Mouse (Mus musculus) ES-Bruce4 (cell line): ENCODE measurements around the gene Sox13. TPM values are rescaled to one million over a fixed set of nuclear protein-coding genes. Genes with fewer than 3 reads are reported as not detected.

Experiments used
- H3K27ac ChIP-seq: 2 replicates; pipeline ENCODE4 v1.5.1; 2012; ENCODE audit warnings: low read length, inconsistent platforms; ENCODE audit not compliant: insufficient read depth
- H3K27me3 ChIP-seq: 2 replicates; pipeline ENCODE4 v1.6.1; 2012; ENCODE audit warnings: mild to moderate bottlenecking, low read length, inconsistent platforms; ENCODE audit not compliant: control insufficient read depth, poor library complexity, insufficient read depth, severe bottlenecking
- H3K36me3 ChIP-seq: 2 replicates; pipeline ENCODE4 v1.6.1; 2012; ENCODE audit warnings: inconsistent platforms, mild to moderate bottlenecking, low read length, moderate library complexity; ENCODE audit not compliant: control insufficient read depth, poor library complexity, insufficient read depth, severe bottlenecking
- H3K4me1 ChIP-seq: one replicate; pipeline ENCODE4 v1.8.1; 2011; ENCODE audit warnings: low read length; ENCODE audit not compliant: control insufficient read depth, insufficient read depth
- H3K4me3 ChIP-seq: 2 replicates; pipeline ENCODE4 v1.5.1; 2011; ENCODE audit warnings: low read depth, mild to moderate bottlenecking, low read length
- H3K9ac ChIP-seq: 2 replicates; pipeline ENCODE4 v1.6.1; 2012; ENCODE audit warnings: low read depth, mild to moderate bottlenecking, inconsistent platforms; ENCODE audit not compliant: poor library complexity, severe bottlenecking
- H3K9me3 ChIP-seq: replicated peaks from 2 replicates; pipeline ENCODE4 v1.6.1; 2012; ENCODE audit warnings: mild to moderate bottlenecking, low read length, inconsistent platforms; ENCODE audit not compliant: control insufficient read depth, poor library complexity, insufficient read depth, severe bottlenecking
- CTCF ChIP-seq: IDR thresholded peaks from one replicate; pipeline ENCODE4 v1.8.1; 2011; ENCODE audit warnings: low read depth, low read length
- EP300 ChIP-seq: IDR thresholded peaks from 2 replicates; pipeline ENCODE4 v1.6.1; 2011; ENCODE audit warnings: low read depth, low read length; ENCODE audit not compliant: insufficient read depth
- POLR2A ChIP-seq: IDR thresholded peaks from one replicate; pipeline ENCODE4 v1.8.1; 2011; ENCODE audit warnings: low read length; ENCODE audit not compliant: insufficient read depth
- polyA plus RNA-seq: library from polyadenylated mRNA; stranded (reverse); fragments of >200 nt; gene quantifications from 2 replicates; pipeline ENCODE4 v1.2.4, GENCODE M21; 2011; ENCODE audit warnings: low read depth; ENCODE audit not compliant: missing spikeins, insufficient read depth, insufficient read length

Sox13 gene
- polyA plus RNA-seq, 1 experiment: 22.8 TPM

DNA sequence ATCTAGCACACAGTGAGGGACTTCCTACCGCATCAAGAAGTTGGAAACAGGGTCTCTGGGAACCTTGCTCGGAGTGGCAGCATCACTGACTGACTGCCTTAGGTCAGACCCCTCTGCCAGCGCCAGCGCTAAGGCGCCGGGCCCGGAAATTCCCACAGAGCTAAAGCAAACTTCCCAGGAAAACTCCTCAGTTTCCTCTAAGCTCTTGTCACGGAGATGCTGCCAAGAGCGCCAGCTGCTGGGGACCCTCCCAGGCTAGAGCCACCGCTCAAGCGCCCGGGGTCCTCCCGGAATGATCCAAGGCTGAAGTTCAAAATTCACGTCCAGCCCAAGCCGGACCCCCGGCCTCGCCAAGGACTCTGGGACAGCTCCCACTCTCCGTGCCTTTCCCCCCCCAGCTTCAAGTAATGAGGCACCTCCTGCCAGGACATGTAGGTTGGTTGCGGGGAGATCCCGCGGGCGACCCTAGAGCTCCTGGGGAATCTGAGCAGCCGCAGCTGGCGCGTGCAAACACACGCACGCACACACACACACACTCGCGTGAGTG is 1.5 kb downstream of the Sox13 start:
- Histone ChIP-seq H3K4me3 (peak overlapping the region; percentile 96), H3K27me3 (no peaks in the 10 kb centered on the region), H3K4me1 (peaks cover 2% of the 10 kb centered on the region), H3K9me3 (no peaks in the 10 kb centered on the region), H3K36me3 (no peaks in the 10 kb centered on the region), H3K27ac (no peak overlapping the region), H3K9ac (peak overlapping the region; percentile 89)
- TF ChIP-seq EP300: no peak
- TF ChIP-seq CTCF: no peak
- no peak for TF ChIP-seq POLR2A

DNA sequence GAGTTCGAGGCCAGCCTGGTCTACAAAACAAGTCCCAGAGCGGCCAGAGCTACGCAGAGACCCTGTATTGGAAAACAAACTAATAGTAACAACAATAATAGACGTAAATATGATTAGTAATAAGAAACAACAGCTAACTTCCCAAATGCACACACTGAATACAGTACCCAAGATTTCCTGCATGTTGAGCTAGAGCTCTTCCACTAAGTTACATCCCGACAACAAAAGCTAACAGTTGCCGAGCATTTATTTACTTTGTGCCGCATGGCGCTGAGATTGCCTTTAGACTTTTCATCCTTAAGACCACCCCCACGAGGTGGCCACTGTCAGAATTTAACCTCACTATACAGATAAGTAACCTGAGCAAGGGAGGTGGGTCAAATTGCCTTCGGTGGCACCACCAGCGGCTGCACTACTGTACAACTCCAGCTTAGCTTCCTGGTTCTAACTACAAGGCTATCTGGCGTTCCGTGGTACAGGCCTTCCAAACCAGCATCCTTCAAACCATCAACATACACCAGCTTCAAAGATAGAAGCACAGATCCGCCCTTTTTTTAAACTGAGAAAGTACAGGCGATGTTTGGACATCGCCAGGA is 2.1 kb downstream of the Sox13 start:
- Histone ChIP-seq H3K4me1 (peaks cover 2% of the 10 kb centered on the region), H3K27ac (no peak overlapping the region), H3K9me3 (no peaks in the 10 kb centered on the region), H3K9ac (peak overlapping the region; percentile 89), H3K4me3 (peak overlapping the region; percentile 96), H3K27me3 (no peaks in the 10 kb centered on the region), H3K36me3 (no peaks in the 10 kb centered on the region)
- TF ChIP-seq EP300: no peak
- TF ChIP-seq CTCF: no peak
- no peak for TF ChIP-seq POLR2A

DNA sequence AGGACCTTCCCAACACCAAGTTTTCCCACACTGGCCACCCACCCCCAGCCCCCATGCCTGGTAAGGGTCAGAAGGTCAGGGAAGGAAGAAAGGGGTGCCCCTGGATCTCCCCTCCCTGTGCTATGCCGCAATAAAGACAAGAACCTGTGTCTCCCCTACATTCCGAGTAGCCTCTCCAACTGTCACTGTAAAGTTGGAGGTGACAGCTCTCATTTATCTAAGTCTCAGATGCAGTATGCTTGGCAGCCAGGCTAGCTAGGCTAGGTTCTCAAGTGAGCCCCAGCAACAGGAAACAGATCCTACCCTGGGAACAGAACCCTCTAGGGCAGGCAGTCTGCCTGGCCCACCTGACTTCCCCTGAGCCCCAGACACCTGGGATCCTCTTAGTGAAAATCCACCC is 3.1 kb downstream of the Sox13 start:
- no peak for TF ChIP-seq CTCF
- no peak for TF ChIP-seq EP300
- TF ChIP-seq POLR2A: no peak
- Histone ChIP-seq H3K27ac (no peak overlapping the region), H3K36me3 (no peaks in the 10 kb centered on the region), H3K9me3 (no peaks in the 10 kb centered on the region), H3K4me1 (peaks cover 4% of the 10 kb centered on the region), H3K27me3 (no peaks in the 10 kb centered on the region), H3K4me3 (no peak overlapping the region), H3K9ac (no peak overlapping the region)

DNA sequence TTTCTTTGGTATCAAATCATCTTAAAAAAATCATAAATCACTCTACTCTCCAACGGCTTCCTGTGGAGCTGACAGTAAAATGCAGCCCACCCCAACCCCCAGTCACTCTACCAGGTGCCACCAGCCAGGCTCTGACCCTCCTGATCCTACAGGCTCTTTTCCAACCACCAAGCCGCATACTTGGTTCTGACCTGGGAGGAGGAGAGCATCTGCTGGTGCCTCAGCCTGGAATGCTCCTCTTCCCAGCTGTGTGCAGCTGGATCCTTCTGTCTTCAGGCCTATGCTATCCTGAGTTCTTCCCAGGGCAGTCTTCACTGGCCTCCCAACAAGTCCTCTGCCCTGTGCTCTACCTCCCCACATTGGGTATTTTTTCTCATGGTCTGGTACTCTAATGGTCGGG is 3.7 kb downstream of the Sox13 start:
- no peak for TF ChIP-seq POLR2A
- no peak for TF ChIP-seq EP300
- TF ChIP-seq CTCF: no peak
- Histone ChIP-seq H3K36me3 (no peaks in the 10 kb centered on the region), H3K9me3 (no peaks in the 10 kb centered on the region), H3K4me3 (no peak overlapping the region), H3K27ac (no peak overlapping the region), H3K9ac (no peak overlapping the region), H3K27me3 (no peaks in the 10 kb centered on the region), H3K4me1 (peaks cover 8% of the 10 kb centered on the region)

DNA sequence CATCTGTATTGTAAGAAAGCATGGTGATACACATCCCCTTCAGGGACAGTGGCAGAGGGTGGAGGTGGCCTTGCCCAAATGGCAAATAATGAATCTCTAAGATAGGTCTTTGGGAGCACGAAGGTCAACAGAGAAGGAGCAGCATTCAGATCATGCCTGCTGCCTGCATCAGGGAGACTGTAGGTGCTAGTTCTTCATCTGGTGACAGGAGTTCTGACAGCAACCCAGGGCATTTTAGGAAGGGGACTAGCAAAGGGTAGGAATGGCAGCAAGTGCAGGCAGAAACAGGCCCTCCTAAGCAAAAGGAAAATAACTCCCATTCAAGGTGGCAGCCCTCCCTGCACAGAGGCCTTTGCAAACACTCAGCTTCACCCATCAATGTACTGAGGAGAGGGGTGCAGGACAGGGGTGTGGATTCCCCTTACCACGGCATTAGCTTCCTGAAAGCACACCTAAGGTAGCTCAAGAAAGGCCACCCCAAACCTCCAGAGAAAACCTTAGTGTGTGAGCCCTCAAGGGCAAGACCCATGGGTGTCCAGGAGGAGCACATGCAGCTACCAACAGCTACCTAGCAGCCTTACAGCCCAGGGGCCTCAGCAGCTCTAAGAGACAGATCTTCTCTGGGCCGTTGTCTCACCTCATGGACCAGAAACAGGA is 4.9 kb downstream of the Sox13 start:
- Histone ChIP-seq H3K4me1 (peaks cover 12% of the 10 kb centered on the region), H3K9me3 (no peaks in the 10 kb centered on the region), H3K27ac (no peak overlapping the region), H3K36me3 (no peaks in the 10 kb centered on the region), H3K9ac (no peak overlapping the region), H3K4me3 (no peak overlapping the region), H3K27me3 (no peaks in the 10 kb centered on the region)
- TF ChIP-seq CTCF: no peak
- TF ChIP-seq EP300: no peak
- no peak for TF ChIP-seq POLR2A

DNA sequence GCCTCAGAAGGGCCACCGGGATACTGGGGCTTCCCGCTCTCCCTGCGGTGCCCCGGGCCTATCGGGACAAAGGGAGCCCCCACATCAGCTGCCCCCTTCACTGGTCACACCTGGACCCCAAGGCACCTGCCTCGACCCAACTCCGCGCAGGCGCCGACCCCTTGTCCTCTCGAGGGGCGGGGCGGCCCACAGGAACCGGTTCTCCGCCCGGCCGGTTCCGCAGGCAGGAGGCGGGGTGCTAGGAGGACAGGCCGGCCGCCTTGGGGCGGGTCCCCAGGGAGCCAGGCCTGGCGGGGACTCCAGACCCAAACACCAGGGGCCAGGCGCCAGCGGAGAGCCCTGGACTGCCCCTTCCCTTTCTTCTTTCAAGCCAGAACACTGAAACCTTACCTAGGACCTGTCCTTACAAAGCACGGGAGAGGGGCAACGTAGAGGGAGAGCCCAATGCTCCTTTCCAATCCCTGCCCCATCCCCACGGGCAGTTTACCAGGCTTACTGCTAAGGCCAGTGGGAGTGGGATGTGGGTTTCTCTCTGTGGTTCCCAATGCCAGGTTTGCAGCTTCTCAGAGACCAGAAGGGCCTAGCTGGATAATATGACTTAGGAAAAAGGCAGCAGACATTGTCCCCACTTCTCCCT is 5.9 kb downstream of the Sox13 start:
- H3K27me3 ChIP-seq: no peaks in the 10 kb centered on the region
- H3K9ac ChIP-seq: peak overlapping the region; percentile 58
- peak overlapping the region; percentile 63 for H3K4me3 ChIP-seq
- peaks cover 14% of the 10 kb centered on the region for H3K4me1 ChIP-seq
- H3K27ac ChIP-seq: no peak overlapping the region
- H3K9me3 ChIP-seq: no peaks in the 10 kb centered on the region
- H3K36me3 ChIP-seq: no peaks in the 10 kb centered on the region
- no peak for TF ChIP-seq POLR2A
- no peak for TF ChIP-seq EP300
- TF ChIP-seq CTCF: no peak
